In genomic region chr11:118018328-118018727, GRCm38 (mm10) we compare ENCODE assay signal across 12 mouse cellular contexts. TPM values are rescaled to one million over a fixed set of nuclear protein-coding genes. Genes with fewer than 3 reads are reported as not detected.
A peak's percentile ranks its signal among the peaks of the same experiment; 100 is the strongest.
DNase-seq lines count a peak whose midpoint lies in the region; ATAC-seq and TF ChIP-seq lines count a peak whose summit lies in the region.
"Had no signal": no experiment of that assay in that cellular context is flagged by ENCODE, and none has a peak within 500 bp of the region (broad histone marks: within the 10 kb centered on the region; RNA-seq: fewer than 3 reads in every experiment).

No protein-coding gene starts in this region.

- no peaks in the 10 kb centered on the region for H3K9me3 ChIP-seq in heart, postnatal 0 days (replicated peaks; ENCODE audit: control insufficient read depth, low read length)
- no peaks in the 10 kb centered on the region for H3K9me3 ChIP-seq in embryonic facial prominence, embryonic 10.5 days
- H3K9me3 ChIP-seq: heart, embryonic 13.5 days; midbrain, embryonic 15.5 days had no signal

- no peak for TF ChIP-seq EP300 in heart, postnatal 0 days (IDR thresholded peaks at IDR 0.05; ENCODE audit: low read depth)

- DNase-seq in heart, postnatal 0 days (ENCODE audit: low spot score) = no peak
- DNase-seq in heart, adult 18-20 months = no peak
- DNase-seq in spleen, adult 12 weeks (ENCODE audit: low spot score) = peak; percentile 26
- no peak for DNase-seq in spleen, postnatal 36 days (ENCODE audit: low spot score in 2 of 2)
- peak; percentile 29 for DNase-seq in embryonic facial prominence, embryonic 10.5 days (ENCODE audit: low spot score)
- DNase-seq in thymus, postnatal 14 days = peak; percentile 49
- no peak for DNase-seq in gastrocnemius, adult 8-10 months (ENCODE audit: low spot score in 2 of 2)
- DNase-seq in heart, adult 11 months = no peak
- DNase-seq: cerebellum, adult 18-20 months had no signal

- ATAC-seq in heart, postnatal 0 days (ENCODE audit: insufficient read depth, low read depth) = no peak
- ATAC-seq: midbrain, embryonic 15.5 days had no signal

- WGBS in heart, postnatal 0 days = 95% methylated on average over 4 of the region's 4 CpGs
- WGBS in embryonic facial prominence, embryonic 10.5 days = 96% methylated on average over 4 of the region's 4 CpGs

- H3K9ac ChIP-seq in heart, postnatal 0 days (replicated peaks; ENCODE audit: low read depth, low read length) = no peak overlapping the region
- H3K9ac ChIP-seq: heart, embryonic 13.5 days; midbrain, embryonic 15.5 days had no signal

- H3K27ac ChIP-seq in heart, postnatal 0 days (ENCODE audit: low read depth) = no peak overlapping the region
- no peak overlapping the region for H3K27ac ChIP-seq in embryonic facial prominence, embryonic 10.5 days (replicated peaks)
- H3K27ac ChIP-seq: heart, embryonic 13.5 days; midbrain, embryonic 15.5 days had no signal

- H3K27me3 ChIP-seq in heart, postnatal 0 days (ENCODE audit: control insufficient read depth, insufficient read depth, low read length) = no peaks in the 10 kb centered on the region
- H3K27me3 ChIP-seq in embryonic facial prominence, embryonic 10.5 days (replicated peaks; ENCODE audit: low read depth, poor library complexity, severe bottlenecking) = no peaks in the 10 kb centered on the region
- H3K27me3 ChIP-seq: heart, embryonic 13.5 days; midbrain, embryonic 15.5 days had no signal

- peaks cover 44% of the 10 kb centered on the region for H3K36me3 ChIP-seq in heart, postnatal 0 days (replicated peaks; ENCODE audit: control insufficient read depth, insufficient read depth, low read length)
- peaks cover 98% of the 10 kb centered on the region for H3K36me3 ChIP-seq in embryonic facial prominence, embryonic 10.5 days (replicated peaks)

- TF ChIP-seq CTCF in heart, postnatal 0 days (IDR thresholded peaks at IDR 0.05; ENCODE audit: low read depth) = peak; percentile 34

- no peak overlapping the region for H3K4me3 ChIP-seq in heart, postnatal 0 days (ENCODE audit: low read depth, low read length)
- no peak overlapping the region for H3K4me3 ChIP-seq in embryonic facial prominence, embryonic 10.5 days
- H3K4me3 ChIP-seq: erythroblast, embryonic 14.5 days; heart, embryonic 13.5 days; midbrain, embryonic 15.5 days had no signal

- no peak overlapping the region for H3K4me2 ChIP-seq in heart, postnatal 0 days (ENCODE audit: low read depth, low read length)
- H3K4me2 ChIP-seq: heart, embryonic 13.5 days; midbrain, embryonic 15.5 days had no signal

- no peaks in the 10 kb centered on the region for H3K4me1 ChIP-seq in heart, postnatal 0 days (ENCODE audit: control insufficient read depth, insufficient read depth)
- peaks cover 23% of the 10 kb centered on the region for H3K4me1 ChIP-seq in embryonic facial prominence, embryonic 10.5 days
- H3K4me1 ChIP-seq: midbrain, embryonic 15.5 days had no signal

RNA-seq across cellular contexts. Expression of gene Pgs1, which starts 32.2 kb away (rescaled TPM):
- 27.2 and 33.0 TPM in 2 replicates for total RNA-seq in heart, postnatal 0 days (2014; rRNA removed; ENCODE audit: low replicate concordance)
- 20.3 and 21.8 TPM in 2 replicates for polyA plus RNA-seq in heart, postnatal 0 days (2015; fragmentation: Nextera tagmentation; extraction: Ambion mirVana)
- 10 to 100 TPM; 17.0 to 18.8 TPM for total RNA-seq in heart, adult 18-20 months (2021)
- polyA plus RNA-seq in embryonic facial prominence, embryonic 10.5 days (2016; fragmentation: Nextera tagmentation; extraction: Ambion mirVana) = 43.5 and 44.6 TPM in 2 replicates
- 10 to 100 TPM; 16.9 to 23.0 (median 19.1) TPM for total RNA-seq in gastrocnemius, adult 8-10 months (2022)

RNA-seq across cellular contexts. Expression of gene Socs3, which starts 48.5 kb away (rescaled TPM):
- total RNA-seq in heart, postnatal 0 days (2014; rRNA removed; ENCODE audit: low replicate concordance) = 5.7 and 13.1 TPM in 2 replicates
- 4.0 and 5.1 TPM in 2 replicates for polyA plus RNA-seq in heart, postnatal 0 days (2015; fragmentation: Nextera tagmentation; extraction: Ambion mirVana)
- 1 to 10 TPM; 3.2 to 3.5 TPM for total RNA-seq in heart, adult 18-20 months (2021)
- polyA plus RNA-seq in embryonic facial prominence, embryonic 10.5 days (2016; fragmentation: Nextera tagmentation; extraction: Ambion mirVana) = 13.6 and 16.7 TPM in 2 replicates
- total RNA-seq in gastrocnemius, adult 8-10 months (2022) = 1 to 10 TPM; 1.9 to 3.3 (median 2.5) TPM

Comparison
In these comparisons a context has a peak if more than half of its experiments do, and no peak if none do; other contexts are left out.
1. DNase-seq: peak in spleen, adult 12 weeks (single experiment), embryonic facial prominence, embryonic 10.5 days (single experiment) and thymus, postnatal 14 days (single experiment); none in heart, postnatal 0 days (single experiment), heart, adult 18-20 months (0 of 2), spleen, postnatal 36 days (0 of 2), gastrocnemius, adult 8-10 months (0 of 2) and heart, adult 11 months (single experiment).